Mouse (Mus musculus) forelimb bud, embryonic 11.5 days (tissue): ENCODE measurements around the gene Pax5.

Source experiments
- DNase-seq: peaks from one replicate; pipeline ENCODE4 v3.0.0-alpha.2; 2012; ENCODE audit warnings: low read depth, low spot score

The Pax5 gene

GRCm38 (mm10) chr4:44482851-44483250 is 227.4 kb downstream of the Pax5 start:
- no peak for DNase-seq

GRCm38 (mm10) chr4:44479755-44480154 is 230.5 kb downstream of the Pax5 start:
- no peak for DNase-seq
